ENCODE assay signal across 8 mouse cellular contexts in the genomic region with DNA sequence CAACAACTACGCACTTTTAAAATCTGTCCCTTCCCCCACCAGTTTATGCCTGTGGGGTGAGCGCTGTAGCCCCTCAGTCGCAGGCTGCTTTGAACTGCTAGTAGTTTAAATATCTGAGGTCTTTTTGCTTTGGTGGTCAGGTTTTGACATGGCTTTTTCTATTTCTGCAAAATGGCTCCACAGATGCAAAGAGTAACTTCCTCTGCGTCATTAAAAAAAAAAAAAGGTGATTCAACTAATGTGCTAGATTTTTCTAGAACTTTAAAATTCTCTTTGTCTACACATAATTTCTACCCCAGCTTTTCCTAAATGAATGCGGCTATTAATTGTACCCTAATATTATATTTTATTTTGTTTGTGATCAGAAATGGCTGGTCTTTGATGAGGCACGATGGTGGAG. TPM values are rescaled to one million over a fixed set of nuclear protein-coding genes. Genes with fewer than 3 reads are reported as not detected.
A peak's percentile ranks its signal among the peaks of the same experiment; 100 is the strongest.
DNase-seq lines count a peak whose midpoint lies in the region; ATAC-seq lines count a peak whose summit lies in the region.

No protein-coding gene starts in this region.

- ATAC-seq in kidney, embryonic 14.5 days (ENCODE audit: low FRiP score, low TSS enrichment), result no peak
- ATAC-seq in hindbrain, embryonic 16.5 days, result no peak
- no peak for ATAC-seq in midbrain, embryonic 14.5 days (ENCODE audit: low FRiP score, low TSS enrichment)

- peaks cover 8% of the 10 kb centered on the region; the same call in 1 of the 2 replicates for H3K27me3 ChIP-seq in kidney, embryonic 14.5 days (ENCODE audit: control insufficient read depth, insufficient read depth, low read length)
- peaks cover 29% of the 10 kb centered on the region for H3K27me3 ChIP-seq in hindbrain, embryonic 16.5 days (replicated peaks; ENCODE audit: control insufficient read depth, insufficient read depth, low read length)
- H3K27me3 ChIP-seq in midbrain, embryonic 14.5 days (ENCODE audit: control insufficient read depth, insufficient read depth, low read length), result peaks cover 20% of the 10 kb centered on the region; the same call in 1 of the 2 replicates

- DNase-seq in kidney, adult 18-20 months, result no peak
- no peak for DNase-seq in midbrain, embryonic 14.5 days
- no peak for DNase-seq in right cerebral cortex, adult 2 months (ENCODE audit: low spot score in 2 of 2)
- DNase-seq in embryo, embryonic 10 days (ENCODE audit: low spot score), result no peak
- no peak for DNase-seq in MN1 (ENCODE audit: low spot score)

- peak overlapping the region; percentile 82 for H3K27ac ChIP-seq in kidney, embryonic 14.5 days (ENCODE audit: low read depth, low read length)
- peak overlapping the region; percentile 59 for H3K27ac ChIP-seq in brown adipose tissue, adult 24 weeks (replicated peaks; ENCODE audit: low read depth, low read length)
- H3K27ac ChIP-seq in hindbrain, embryonic 16.5 days (ENCODE audit: low read depth, low read length), result peak overlapping the region; percentile 90
- peak overlapping the region; percentile 86 for H3K27ac ChIP-seq in midbrain, embryonic 14.5 days (replicated peaks; ENCODE audit: low read depth, low read length)

- H3K9ac ChIP-seq in kidney, embryonic 14.5 days (ENCODE audit: low read depth, low read length), result peak overlapping the region; percentile 42; the same call in 1 of the 2 replicates
- H3K9ac ChIP-seq in hindbrain, embryonic 16.5 days (ENCODE audit: low read depth, low read length), result peak overlapping the region; percentile 33
- H3K9ac ChIP-seq in midbrain, embryonic 14.5 days (replicated peaks; ENCODE audit: low read length), result no peak overlapping the region

- H3K4me3 ChIP-seq in kidney, embryonic 14.5 days (ENCODE audit: low read length), result peak overlapping the region; percentile 56
- H3K4me3 ChIP-seq in brown adipose tissue, adult 24 weeks (ENCODE audit: insufficient read depth, low read depth, low read length), result peak overlapping the region; percentile 62
- peak overlapping the region; percentile 59 for H3K4me3 ChIP-seq in hindbrain, embryonic 16.5 days (ENCODE audit: low read length)
- H3K4me3 ChIP-seq in midbrain, embryonic 14.5 days (replicated peaks; ENCODE audit: low read depth, low read length), result peak overlapping the region; percentile 53

- 38% methylated on average over 6 of the region's 6 CpGs for WGBS in kidney, embryonic 14.5 days
- WGBS in hindbrain, embryonic 16.5 days, result 26% methylated on average over 6 of the region's 6 CpGs
- 31% methylated on average over 6 of the region's 6 CpGs for WGBS in midbrain, embryonic 14.5 days

- H3K36me3 ChIP-seq in kidney, embryonic 14.5 days (ENCODE audit: control insufficient read depth, insufficient read depth, low read length), result peaks cover 15% of the 10 kb centered on the region; the same call in 1 of the 2 replicates
- 0 out of 2 replicates have a peak, but pooled peaks cover 3% of the 10 kb centered on the region for H3K36me3 ChIP-seq in hindbrain, embryonic 16.5 days (ENCODE audit: control insufficient read depth, insufficient read depth, low read length)
- H3K36me3 ChIP-seq in midbrain, embryonic 14.5 days (ENCODE audit: control insufficient read depth, insufficient read depth, low read length), result peaks cover 19% of the 10 kb centered on the region

- H3K4me1 ChIP-seq in kidney, embryonic 14.5 days (ENCODE audit: control insufficient read depth, insufficient read depth, low read length), result no peaks in the 10 kb centered on the region
- peaks cover 2% of the 10 kb centered on the region; the same call in 1 of the 2 replicates for H3K4me1 ChIP-seq in brown adipose tissue, adult 24 weeks (ENCODE audit: control insufficient read depth, insufficient read depth, insufficient read length, low read length)
- H3K4me1 ChIP-seq in hindbrain, embryonic 16.5 days (ENCODE audit: control insufficient read depth, insufficient read depth, low read depth, low read length), result peaks cover 6% of the 10 kb centered on the region
- H3K4me1 ChIP-seq in midbrain, embryonic 14.5 days (ENCODE audit: control insufficient read depth, insufficient read depth, low read length), result peaks cover 9% of the 10 kb centered on the region; the same call in 1 of the 2 replicates

- H3K9me3 ChIP-seq in kidney, embryonic 14.5 days (ENCODE audit: control insufficient read depth, low read length), result no peaks in the 10 kb centered on the region
- no peaks in the 10 kb centered on the region for H3K9me3 ChIP-seq in hindbrain, embryonic 16.5 days (ENCODE audit: control insufficient read depth, low read length)
- no peaks in the 10 kb centered on the region for H3K9me3 ChIP-seq in midbrain, embryonic 14.5 days (ENCODE audit: control insufficient read depth, low read length)

- H3K4me2 ChIP-seq in kidney, embryonic 14.5 days (replicated peaks; ENCODE audit: low read depth, low read length), result peak overlapping the region; percentile 30
- peak overlapping the region; percentile 71 for H3K4me2 ChIP-seq in hindbrain, embryonic 16.5 days (ENCODE audit: low read length)
- H3K4me2 ChIP-seq in midbrain, embryonic 14.5 days (ENCODE audit: low read length), result peak overlapping the region; percentile 52

RNA-seq across cellular contexts. Expression of gene Tspyl2, which starts 0.7 kb away (rescaled TPM):
- polyA plus RNA-seq in kidney, embryonic 14.5 days (2014; fragmentation: Nextera tagmentation; extraction: Ambion mirVana), result 19.5 and 25.2 TPM in 2 replicates
- polyA plus RNA-seq in brown adipose tissue, adult 24 weeks (2012; ENCODE audit: insufficient read depth, insufficient read length, missing spikeins), result 7.0 and 7.7 TPM in 2 replicates
- polyA plus RNA-seq in hindbrain, embryonic 16.5 days (2015; fragmentation: Nextera tagmentation; extraction: Ambion mirVana), result 58.2 and 59.7 TPM in 2 replicates
- polyA plus RNA-seq in midbrain, embryonic 14.5 days (2014; fragmentation: Nextera tagmentation; extraction: Ambion mirVana), result 41.0 and 51.2 TPM in 2 replicates

RNA-seq across cellular contexts. Expression of gene Kantr, which starts 15.6 kb away (rescaled TPM):
- 20.5 and 22.0 TPM in 2 replicates for polyA plus RNA-seq in kidney, embryonic 14.5 days (2014; fragmentation: Nextera tagmentation; extraction: Ambion mirVana)
- polyA plus RNA-seq in brown adipose tissue, adult 24 weeks (2012; ENCODE audit: insufficient read depth, insufficient read length, missing spikeins), result 2.9 and 3.3 TPM in 2 replicates
- polyA plus RNA-seq in hindbrain, embryonic 16.5 days (2015; fragmentation: Nextera tagmentation; extraction: Ambion mirVana), result 30.1 and 34.5 TPM in 2 replicates
- 36.9 TPM in 2 replicates for polyA plus RNA-seq in midbrain, embryonic 14.5 days (2014; fragmentation: Nextera tagmentation; extraction: Ambion mirVana)

RNA-seq across cellular contexts. Expression of gene Gpr173, which starts 25.6 kb away (rescaled TPM):
- polyA plus RNA-seq in kidney, embryonic 14.5 days (2014; fragmentation: Nextera tagmentation; extraction: Ambion mirVana), result 4.1 and 5.7 TPM in 2 replicates
- 1.2 TPM in 1 of 2 replicates, not detected in the other for polyA plus RNA-seq in brown adipose tissue, adult 24 weeks (2012; ENCODE audit: insufficient read depth, insufficient read length, missing spikeins)
- polyA plus RNA-seq in hindbrain, embryonic 16.5 days (2015; fragmentation: Nextera tagmentation; extraction: Ambion mirVana), result 8.5 and 10.7 TPM in 2 replicates
- 6.8 and 10.0 TPM in 2 replicates for polyA plus RNA-seq in midbrain, embryonic 14.5 days (2014; fragmentation: Nextera tagmentation; extraction: Ambion mirVana)
